Mouse (Mus musculus) heart, embryonic 14.5 days (tissue): ENCODE measurements at regions not wholly inside any gene's neighbourhood (a gene's known extent, or its start where the extent isn't known, plus 50 kb on each side); places are given as distances from the start of the nearest gene placed in this dataset.

Experiments used
- ATAC-seq: fragments of 200-750 bp; cut with Nextera tagmentation; 2 replicates; pipeline ENCODE4 v1.8.0; 2017; ENCODE audit warnings: low read depth, moderate TSS enrichment; ENCODE audit not compliant: insufficient number of reproducible peaks, insufficient read depth, low FRiP score
- H3K27ac ChIP-seq, 2 experiments: fragments of 200-500 bp in 1 of 2; fragments of 300-500 bp in 1 of 2; sonication (generic) in 1 of 2; replicated peaks in 1 of 2; 2 replicates each; pipeline ENCODE4 v1.5.1; 2012 to 2014; ENCODE audit warnings: low read depth in 2 of 2, low read length in 2 of 2, control low read depth in 1 of 2, mild to moderate bottlenecking in 1 of 2, mixed read lengths in 1 of 2; ENCODE audit not compliant: control insufficient read depth in 1 of 2, insufficient read depth in 1 of 2
- H3K27me3 ChIP-seq: fragments of 300-500 bp; sonication (generic); 2 replicates; pipeline ENCODE4 v1.6.1; 2014; ENCODE audit warnings: mild to moderate bottlenecking, low read length, control low read depth; ENCODE audit not compliant: control insufficient read depth, insufficient read depth
- H3K36me3 ChIP-seq: fragments of 300-500 bp; sonication (generic); 2 replicates; pipeline ENCODE4 v1.6.1; 2014; ENCODE audit warnings: mild to moderate bottlenecking, control low read depth, low read length, mixed read lengths; ENCODE audit not compliant: control insufficient read depth, insufficient read depth
- H3K4me1 ChIP-seq, 2 experiments: fragments of 200-500 bp in 1 of 2; fragments of 300-500 bp in 1 of 2; sonication (generic) in 1 of 2; 2 replicates each; pipeline ENCODE4 v1.6.1; 2012 to 2014; ENCODE audit warnings: low read length in 2 of 2, control low read depth in 1 of 2, mixed read lengths in 1 of 2; ENCODE audit not compliant: control insufficient read depth in 2 of 2, insufficient read depth in 2 of 2
- H3K4me2 ChIP-seq: fragments of 300-500 bp; sonication (generic); 2 replicates; pipeline ENCODE4 v1.6.1; 2014; ENCODE audit warnings: mild to moderate bottlenecking, low read length
- H3K4me3 ChIP-seq, 2 experiments: fragments of 200-500 bp in 1 of 2; fragments of 300-500 bp in 1 of 2; sonication (generic) in 1 of 2; 2 replicates each; pipeline ENCODE4 v1.5.1; 2012 to 2014; ENCODE audit warnings: low read length in 2 of 2, mild to moderate bottlenecking in 2 of 2, control low read depth in 1 of 2, low read depth in 1 of 2, moderate library complexity in 1 of 2; ENCODE audit not compliant: control insufficient read depth in 1 of 2, insufficient read depth in 1 of 2
- H3K9ac ChIP-seq: fragments of 300-500 bp; sonication (generic); 2 replicates; pipeline ENCODE4 v1.6.1; 2014; ENCODE audit warnings: mild to moderate bottlenecking, low read length
- H3K9me3 ChIP-seq: fragments of 300-500 bp; sonication (generic); 2 replicates; pipeline ENCODE4 v1.6.1; 2016; ENCODE audit warnings: low read length, control low read depth; ENCODE audit not compliant: control insufficient read depth
- WGBS: fragments of 180-500 bp; shearing (Covaris S2); extraction: QIAGEN DNeasy Blood & Tissue Kit; methylation state at CpG from one replicate; pipeline ENCODE4 v1.1.7; 2014; 5-methylcytosine and 5-hydroxymethylcytosine counted together

- ATAC-seq: no peak
Measured at GRCm38 (mm10) chr1:51643640-51644039, 165.4 kb upstream of the Nabp1 start.

GRCm38 (mm10) chr1:51638519-51639302, 160.5 kb upstream of the Nabp1 start:
- no peak overlapping the region for H3K9ac ChIP-seq
- H3K4me1 ChIP-seq: peaks cover 0 to 3% of the 10 kb centered on the region in 2 experiments; a peak in 2 of 4 replicates
- no peak overlapping the region for H3K4me2 ChIP-seq
- H3K27ac ChIP-seq: no peak overlapping the region
- no peaks in the 10 kb centered on the region for H3K9me3 ChIP-seq
- no peaks in the 10 kb centered on the region for H3K36me3 ChIP-seq
- no peak for ATAC-seq
- WGBS: 73% methylated on average over 6 of the region's 6 CpGs
- no peaks in the 10 kb centered on the region for H3K27me3 ChIP-seq
- H3K4me3 ChIP-seq: no peak overlapping the region

More at GRCm38 (mm10) chr1:51643640-51644039, 165.4 kb upstream of the Nabp1 start:
- no peaks in the 10 kb centered on the region for H3K9me3 ChIP-seq
- no peaks in the 10 kb centered on the region for H3K36me3 ChIP-seq
- no peaks in the 10 kb centered on the region for H3K27me3 ChIP-seq
- H3K9ac ChIP-seq: no peak overlapping the region
- H3K4me2 ChIP-seq: no peak overlapping the region
- peaks cover 0 to 4% of the 10 kb centered on the region in 2 experiments; a peak in 1 of 4 replicates for H3K4me1 ChIP-seq
- H3K4me3 ChIP-seq: no peak overlapping the region
- H3K27ac ChIP-seq: no peak overlapping the region
- 27% methylated on average over 3 of the region's 3 CpGs for WGBS

GRCm38 (mm10) chr1:51635881-51636515, 157.8 kb upstream of the Nabp1 start:
- Histone ChIP-seq H3K4me3 (no peak overlapping the region), H3K27ac (no peak overlapping the region), H3K27me3 (no peaks in the 10 kb centered on the region), H3K9me3 (no peaks in the 10 kb centered on the region), H3K36me3 (no peaks in the 10 kb centered on the region), H3K4me1 (peaks cover 0 to 3% of the 10 kb centered on the region in 2 experiments; a peak in 2 of 4 replicates), H3K4me2 (no peak overlapping the region), H3K9ac (no peak overlapping the region)
- no peak for ATAC-seq
- WGBS: 52% methylated on average over 7 of the region's 7 CpGs

- 80% methylated on average over 5 of the region's 5 CpGs for WGBS
- no peak overlapping the region for H3K9ac ChIP-seq
- no peak for ATAC-seq
Measured at GRCm38 (mm10) chr1:51633795-51634194, 155.6 kb upstream of the Nabp1 start.

GRCm38 (mm10) chr1:51632851-51633250, 154.6 kb upstream of the Nabp1 start:
- no peaks in the 10 kb centered on the region for H3K27me3 ChIP-seq
- H3K4me2 ChIP-seq: no peak overlapping the region
- WGBS: 82% methylated on average over 4 of the region's 4 CpGs
- H3K9me3 ChIP-seq: no peaks in the 10 kb centered on the region
- no peaks in the 10 kb centered on the region for H3K36me3 ChIP-seq
- no peak overlapping the region for H3K4me3 ChIP-seq
- peaks cover 0 to 3% of the 10 kb centered on the region in 2 experiments; a peak in 2 of 4 replicates for H3K4me1 ChIP-seq
- no peak overlapping the region for H3K9ac ChIP-seq
- ATAC-seq: no peak
- no peak overlapping the region for H3K27ac ChIP-seq

More at GRCm38 (mm10) chr1:51633795-51634194, 155.6 kb upstream of the Nabp1 start:
- H3K27me3 ChIP-seq: no peaks in the 10 kb centered on the region
- no peak overlapping the region for H3K4me2 ChIP-seq
- H3K36me3 ChIP-seq: no peaks in the 10 kb centered on the region
- no peak overlapping the region for H3K27ac ChIP-seq
- H3K9me3 ChIP-seq: no peaks in the 10 kb centered on the region
- H3K4me3 ChIP-seq: no peak overlapping the region
- peaks cover 0 to 3% of the 10 kb centered on the region in 2 experiments; a peak in 2 of 4 replicates for H3K4me1 ChIP-seq

- no peaks in the 10 kb centered on the region for H3K36me3 ChIP-seq
- no peaks in the 10 kb centered on the region for H3K4me1 ChIP-seq
- no peak for ATAC-seq
- H3K27ac ChIP-seq: no peak overlapping the region
- no peaks in the 10 kb centered on the region for H3K27me3 ChIP-seq
- WGBS: 93% methylated on average over 1 of the region's 1 CpGs
- H3K4me3 ChIP-seq: no peak overlapping the region
- H3K9ac ChIP-seq: no peak overlapping the region
- no peak overlapping the region for H3K4me2 ChIP-seq
- no peaks in the 10 kb centered on the region for H3K9me3 ChIP-seq
Measured at GRCm38 (mm10) chr1:51629848-51630247, 151.6 kb upstream of the Nabp1 start.

- Histone ChIP-seq H3K9ac (no peak overlapping the region), H3K4me2 (no peak overlapping the region), H3K27ac (no peak overlapping the region), H3K4me1 (no peaks in the 10 kb centered on the region), H3K4me3 (no peak overlapping the region), H3K27me3 (no peaks in the 10 kb centered on the region), H3K36me3 (no peaks in the 10 kb centered on the region), H3K9me3 (no peaks in the 10 kb centered on the region)
- no peak for ATAC-seq
- WGBS: 57% methylated on average over 5 of the region's 5 CpGs
Measured at GRCm38 (mm10) chr1:51628137-51628793, 150.0 kb upstream of the Nabp1 start.
